Mouse (Mus musculus) neural tube, embryonic 13.5 days (tissue): Measurements from ENCODE around the gene Cd36. TPM values are rescaled to one million over a fixed set of nuclear protein-coding genes. Genes with fewer than 3 reads are reported as not detected.

Source experiments
- ATAC-seq: fragments of 200-750 bp; cut with Nextera tagmentation; 2 replicates; pipeline ENCODE4 v1.8.0; 2017; ENCODE audit warnings: low read depth, mild to moderate bottlenecking, moderate TSS enrichment, moderate library complexity
- H3K27ac ChIP-seq: fragments of 300-500 bp; sonication (generic); replicated peaks from 2 replicates; pipeline ENCODE4 v1.5.1; 2015; ENCODE audit warnings: moderate library complexity, mild to moderate bottlenecking, inconsistent platforms
- H3K27me3 ChIP-seq: fragments of 300-500 bp; sonication (generic); 2 replicates; pipeline ENCODE4 v1.6.1; 2015; ENCODE audit warnings: mild to moderate bottlenecking, inconsistent platforms
- H3K36me3 ChIP-seq: fragments of 300-500 bp; sonication (generic); 2 replicates; pipeline ENCODE4 v1.6.1; 2015; ENCODE audit warnings: mild to moderate bottlenecking, inconsistent platforms
- H3K4me1 ChIP-seq: fragments of 300-500 bp; sonication (generic); replicated peaks from 2 replicates; pipeline ENCODE4 v1.6.1; 2015; ENCODE audit warnings: inconsistent platforms
- H3K4me2 ChIP-seq: fragments of 300-500 bp; sonication (generic); 2 replicates; pipeline ENCODE4 v1.6.1; 2015; ENCODE audit warnings: inconsistent platforms, mild to moderate bottlenecking, moderate library complexity
- H3K4me3 ChIP-seq: fragments of 300-500 bp; sonication (generic); 2 replicates; pipeline ENCODE4 v1.5.1; 2015; ENCODE audit warnings: mild to moderate bottlenecking, inconsistent platforms
- H3K9ac ChIP-seq: fragments of 300-500 bp; sonication (generic); 2 replicates; pipeline ENCODE4 v1.6.1; 2015; ENCODE audit warnings: moderate library complexity, mild to moderate bottlenecking, inconsistent platforms
- H3K9me3 ChIP-seq: fragments of 300-500 bp; sonication (generic); 2 replicates; pipeline ENCODE4 v1.6.1; 2016; ENCODE audit warnings: inconsistent platforms
- WGBS: fragments of 180-500 bp; shearing (Covaris S2); methylation state at CpG from one replicate; pipeline ENCODE4 v1.1.7; 2015; 5-methylcytosine and 5-hydroxymethylcytosine counted together
- polyA plus RNA-seq: library from polyadenylated mRNA; unstranded; fragments of >200 nt; fragmentation: Nextera tagmentation; extraction: Ambion mirVana; gene quantifications from 2 replicates; pipeline ENCODE4 v1.2.1, GENCODE M21; 2015

Cd36 gene
- polyA plus RNA-seq, 1 experiment from 2014 or later: 3.8 TPM

DNA sequence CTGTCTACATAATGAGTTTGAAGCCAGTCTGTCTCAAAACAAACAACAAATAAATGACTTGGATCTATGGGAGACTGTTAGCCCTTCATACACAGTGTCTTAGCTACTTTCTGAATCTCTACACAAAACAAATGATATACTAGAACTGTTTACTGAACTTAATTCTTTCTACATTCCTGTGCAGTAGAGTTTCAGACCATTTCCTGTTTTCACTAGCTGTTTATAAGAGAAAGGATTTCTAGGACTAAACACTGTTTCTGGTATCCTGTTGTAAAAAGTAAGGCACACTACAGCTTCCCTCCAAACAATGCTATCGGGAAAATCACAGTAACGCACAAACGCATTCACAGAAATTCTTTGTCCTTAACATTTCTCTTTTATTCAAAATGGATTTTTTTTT lies 2.2 kb downstream of the Cd36 start:
- no peaks in the 10 kb centered on the region for H3K36me3 ChIP-seq
- no peak for ATAC-seq

DNA sequence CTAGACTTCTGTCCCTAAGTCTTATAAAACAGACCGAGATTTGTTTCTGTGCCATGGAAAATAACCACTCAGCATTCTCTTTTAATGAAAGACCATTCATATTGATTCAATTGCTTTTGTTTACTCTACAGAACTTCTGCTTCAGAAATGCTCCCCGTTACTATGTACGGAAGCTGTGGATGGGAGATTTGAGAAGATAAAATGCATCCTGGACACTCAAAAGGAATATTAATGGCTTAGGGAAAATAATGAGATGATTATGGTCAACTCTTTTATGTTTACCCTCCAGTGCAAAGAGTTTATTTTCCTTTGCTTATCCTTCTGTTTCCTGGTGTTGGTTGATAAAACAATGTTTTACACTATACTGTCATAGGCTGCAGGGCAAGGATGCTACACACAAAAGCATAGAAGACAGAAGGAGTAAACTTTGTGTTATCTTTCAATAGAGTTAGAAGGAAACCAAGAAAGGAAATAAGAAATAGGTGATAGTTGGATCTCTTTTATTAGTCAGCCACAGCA lies 5.2 kb downstream of the Cd36 start:
- no peak overlapping the region for H3K9ac ChIP-seq
- H3K4me1 ChIP-seq: no peaks in the 10 kb centered on the region
- no peak overlapping the region for H3K4me3 ChIP-seq
- H3K9me3 ChIP-seq: no peaks in the 10 kb centered on the region
- ATAC-seq: no peak
- 85% methylated on average over 3 of the region's 3 CpGs for WGBS
- H3K27ac ChIP-seq: no peak overlapping the region
- H3K27me3 ChIP-seq: no peaks in the 10 kb centered on the region
- no peak overlapping the region for H3K4me2 ChIP-seq
- no peaks in the 10 kb centered on the region for H3K36me3 ChIP-seq

More for the DNA sequence above, 2.2 kb downstream of the Cd36 start:
- H3K4me3 ChIP-seq: no peak overlapping the region
- no peaks in the 10 kb centered on the region for H3K27me3 ChIP-seq
- H3K9me3 ChIP-seq: no peaks in the 10 kb centered on the region
- H3K27ac ChIP-seq: no peak overlapping the region
- no peaks in the 10 kb centered on the region for H3K4me1 ChIP-seq
- no peak overlapping the region for H3K4me2 ChIP-seq
- WGBS: 84% methylated on average over 3 of the region's 3 CpGs
- no peak overlapping the region for H3K9ac ChIP-seq

DNA sequence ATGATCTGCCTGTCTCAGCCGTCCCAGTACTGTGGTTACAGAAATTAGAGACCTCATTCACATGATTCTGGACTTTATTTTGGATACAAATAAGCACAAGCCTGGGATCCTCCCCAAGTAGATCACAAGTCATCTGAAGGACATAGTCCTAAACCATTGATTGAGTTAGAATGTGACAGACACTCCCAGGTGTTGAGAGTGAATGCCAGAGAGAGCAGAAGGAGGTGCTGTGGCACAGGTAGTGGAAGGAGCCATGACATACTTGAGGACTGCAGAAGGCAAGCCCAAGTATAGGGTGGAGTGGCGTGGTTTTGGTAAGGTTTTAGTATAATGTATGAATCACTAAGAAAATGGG lies 7.1 kb downstream of the Cd36 start:
- H3K36me3 ChIP-seq: no peaks in the 10 kb centered on the region
- 87% methylated on average over 2 of the region's 2 CpGs for WGBS
- H3K4me1 ChIP-seq: no peaks in the 10 kb centered on the region
- no peaks in the 10 kb centered on the region for H3K9me3 ChIP-seq
- no peak overlapping the region for H3K27ac ChIP-seq
- no peak overlapping the region for H3K4me2 ChIP-seq
- H3K4me3 ChIP-seq: no peak overlapping the region
- H3K9ac ChIP-seq: no peak overlapping the region
- H3K27me3 ChIP-seq: no peaks in the 10 kb centered on the region
- no peak for ATAC-seq

DNA sequence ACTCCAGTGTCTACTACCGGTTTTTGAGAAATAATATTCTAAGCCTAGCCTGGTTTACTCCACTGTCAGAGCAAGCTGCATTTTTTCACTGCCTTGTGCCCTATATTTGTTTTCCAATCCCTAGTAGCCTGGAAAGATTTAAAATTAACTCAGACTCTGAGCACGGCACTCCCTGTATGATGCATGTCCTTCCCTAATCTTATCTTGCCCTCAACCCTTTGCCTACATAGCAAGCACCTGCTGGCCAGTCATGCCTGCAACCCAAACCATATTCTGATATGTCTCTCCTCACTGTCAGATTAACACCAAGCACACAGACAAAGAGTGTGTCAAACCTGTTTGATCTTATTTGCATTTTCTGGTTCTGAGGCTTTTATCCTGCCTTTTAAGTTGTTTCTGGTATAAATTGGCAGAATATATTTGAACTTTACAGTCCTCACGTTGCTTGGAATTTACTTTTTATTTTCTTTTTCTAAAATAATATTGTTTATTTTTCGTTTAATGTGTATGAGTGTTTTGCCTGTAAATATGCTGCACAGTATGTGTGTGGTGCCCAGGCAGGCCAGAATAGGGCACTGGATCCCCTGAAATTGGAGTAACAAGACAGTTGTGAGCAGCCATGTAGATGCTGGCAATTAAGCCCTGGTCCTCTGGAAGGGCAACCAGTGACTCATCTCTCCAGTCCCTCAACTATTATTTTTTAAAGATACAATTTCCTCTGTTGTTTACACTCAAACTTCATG lies 7.6 kb downstream of the Cd36 start:
- no peak overlapping the region for H3K9ac ChIP-seq
- no peaks in the 10 kb centered on the region for H3K36me3 ChIP-seq
- WGBS: 82% methylated on average over 4 of the region's 4 CpGs
- no peaks in the 10 kb centered on the region for H3K9me3 ChIP-seq
- no peak for ATAC-seq
- H3K27ac ChIP-seq: no peak overlapping the region
- no peak overlapping the region for H3K4me2 ChIP-seq
- no peaks in the 10 kb centered on the region for H3K4me1 ChIP-seq
- H3K4me3 ChIP-seq: no peak overlapping the region
- no peaks in the 10 kb centered on the region for H3K27me3 ChIP-seq

DNA sequence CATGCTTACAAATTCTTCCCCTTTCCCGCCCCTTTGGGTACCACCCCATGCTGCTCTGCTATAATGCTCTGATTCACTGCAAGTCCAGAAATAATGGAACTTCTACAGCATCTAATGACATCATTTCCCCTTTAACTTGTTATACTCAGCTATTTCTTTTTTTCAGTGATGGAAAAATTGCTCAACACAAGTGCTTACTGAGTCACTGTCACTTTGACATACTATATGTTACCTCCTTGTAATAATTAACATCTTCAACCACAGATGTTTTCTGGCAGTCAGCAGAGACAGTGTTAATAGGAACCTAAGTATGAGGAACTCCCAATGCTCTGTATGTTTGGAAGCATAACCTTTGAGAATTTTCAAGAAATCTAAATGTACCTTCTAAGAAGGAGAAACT lies 8.7 kb downstream of the Cd36 start:
- Histone ChIP-seq H3K36me3 (no peaks in the 10 kb centered on the region), H3K4me3 (no peak overlapping the region), H3K4me2 (no peak overlapping the region), H3K27ac (no peak overlapping the region), H3K27me3 (no peaks in the 10 kb centered on the region), H3K4me1 (no peaks in the 10 kb centered on the region), H3K9ac (no peak overlapping the region), H3K9me3 (no peaks in the 10 kb centered on the region)
- 48% methylated on average over 1 of the region's 1 CpGs for WGBS
- ATAC-seq: no peak

DNA sequence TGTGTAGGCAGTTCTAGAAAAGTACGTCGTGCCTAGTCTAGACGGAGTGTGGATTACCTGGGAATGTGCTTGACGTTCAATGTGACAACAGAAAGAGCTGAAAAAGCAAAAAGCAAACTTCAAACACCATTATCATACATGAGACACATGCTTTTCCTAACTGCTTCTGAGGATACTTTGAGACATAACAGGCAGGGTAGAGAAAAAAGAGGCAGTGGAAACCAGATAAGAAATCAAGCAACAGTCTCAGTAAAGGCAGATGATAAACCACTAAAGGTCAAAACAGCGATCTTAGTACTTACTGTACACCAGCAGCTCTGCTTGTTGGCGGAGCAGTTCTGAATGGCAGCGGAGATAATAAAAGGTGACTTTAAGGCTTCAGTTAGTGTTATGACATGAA lies 11.6 kb downstream of the Cd36 start:
- Histone ChIP-seq H3K36me3 (no peaks in the 10 kb centered on the region), H3K27me3 (no peaks in the 10 kb centered on the region)
- WGBS: 91% methylated on average over 7 of the region's 7 CpGs

DNA sequence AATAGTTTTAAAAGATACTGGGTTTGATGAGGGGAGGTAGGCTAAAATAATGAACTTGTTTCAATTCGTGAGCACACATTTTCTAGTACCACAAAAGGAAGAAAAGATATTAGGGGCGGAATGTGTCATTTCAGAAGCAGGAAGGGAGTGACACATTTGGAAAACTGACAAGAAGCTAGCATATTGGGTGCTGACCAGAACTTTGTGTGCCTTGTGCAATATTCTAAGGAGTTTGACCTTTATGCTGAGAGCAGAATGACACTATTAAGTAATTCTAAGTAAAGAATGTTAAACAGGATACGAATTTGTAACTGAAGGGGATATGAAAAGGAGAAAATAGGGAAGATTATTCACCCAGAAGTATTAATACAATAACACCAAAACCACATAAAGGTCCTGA lies 12.0 kb downstream of the Cd36 start:
- no peaks in the 10 kb centered on the region for H3K27me3 ChIP-seq
- no peaks in the 10 kb centered on the region for H3K9me3 ChIP-seq
- H3K9ac ChIP-seq: no peak overlapping the region
- H3K36me3 ChIP-seq: no peaks in the 10 kb centered on the region
- no peak overlapping the region for H3K4me2 ChIP-seq
- no peak overlapping the region for H3K4me3 ChIP-seq
- ATAC-seq: no peak
- H3K4me1 ChIP-seq: no peaks in the 10 kb centered on the region
- no peak overlapping the region for H3K27ac ChIP-seq
- 87% methylated on average over 3 of the region's 3 CpGs for WGBS

More for the DNA sequence above, 11.6 kb downstream of the Cd36 start:
- Histone ChIP-seq H3K4me3 (no peak overlapping the region), H3K9ac (no peak overlapping the region), H3K9me3 (no peaks in the 10 kb centered on the region), H3K27ac (no peak overlapping the region), H3K4me2 (no peak overlapping the region), H3K4me1 (no peaks in the 10 kb centered on the region)
- ATAC-seq: no peak

DNA sequence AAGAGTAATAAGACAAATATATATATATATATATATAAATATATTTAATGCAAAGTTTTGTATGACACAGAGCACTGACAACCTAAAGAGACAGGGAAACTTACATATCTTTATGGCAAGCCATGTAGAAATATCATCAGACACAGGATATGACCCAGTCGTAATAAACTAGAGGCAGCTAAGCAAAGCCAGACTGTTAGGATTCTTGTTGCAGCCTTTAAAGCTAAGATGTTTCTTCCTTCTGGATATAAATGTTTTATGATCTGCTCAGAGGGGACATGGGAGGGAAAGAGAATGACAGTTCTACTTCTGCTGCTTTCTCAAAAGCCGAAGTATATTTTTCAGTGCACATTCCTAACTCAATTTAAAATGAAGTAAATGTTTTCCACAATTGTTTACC lies 14.3 kb downstream of the Cd36 start:
- Histone ChIP-seq H3K4me1 (no peaks in the 10 kb centered on the region), H3K9ac (no peak overlapping the region), H3K27ac (no peak overlapping the region), H3K4me2 (no peak overlapping the region), H3K36me3 (no peaks in the 10 kb centered on the region), H3K27me3 (no peaks in the 10 kb centered on the region), H3K9me3 (no peaks in the 10 kb centered on the region), H3K4me3 (no peak overlapping the region)
- no peak for ATAC-seq
- 87% methylated on average over 2 of the region's 2 CpGs for WGBS

DNA sequence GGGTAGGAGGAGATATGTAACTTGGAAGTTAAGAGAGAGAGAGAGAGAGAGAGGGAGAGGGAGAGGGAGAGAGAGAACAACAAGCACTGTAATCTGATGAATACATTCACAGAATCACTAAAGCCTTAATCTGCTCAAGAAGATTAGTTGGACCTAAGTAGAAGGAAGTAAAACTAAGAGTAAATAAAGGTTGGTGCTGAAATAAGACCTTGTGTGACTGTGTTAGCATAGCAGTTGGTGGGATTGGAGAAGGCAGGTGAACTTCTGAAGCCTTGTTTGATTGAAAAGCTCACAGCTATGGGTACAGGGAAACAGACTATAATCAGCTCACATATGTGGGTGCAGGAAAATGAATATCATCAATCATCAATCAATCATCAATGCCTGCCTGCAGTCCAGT lies 23.2 kb downstream of the Cd36 start:
- Histone ChIP-seq H3K4me3 (no peak overlapping the region), H3K9me3 (no peaks in the 10 kb centered on the region), H3K36me3 (no peaks in the 10 kb centered on the region), H3K27ac (no peak overlapping the region), H3K27me3 (no peaks in the 10 kb centered on the region), H3K9ac (no peak overlapping the region), H3K4me2 (no peak overlapping the region), H3K4me1 (no peaks in the 10 kb centered on the region)
- no peak for ATAC-seq

DNA sequence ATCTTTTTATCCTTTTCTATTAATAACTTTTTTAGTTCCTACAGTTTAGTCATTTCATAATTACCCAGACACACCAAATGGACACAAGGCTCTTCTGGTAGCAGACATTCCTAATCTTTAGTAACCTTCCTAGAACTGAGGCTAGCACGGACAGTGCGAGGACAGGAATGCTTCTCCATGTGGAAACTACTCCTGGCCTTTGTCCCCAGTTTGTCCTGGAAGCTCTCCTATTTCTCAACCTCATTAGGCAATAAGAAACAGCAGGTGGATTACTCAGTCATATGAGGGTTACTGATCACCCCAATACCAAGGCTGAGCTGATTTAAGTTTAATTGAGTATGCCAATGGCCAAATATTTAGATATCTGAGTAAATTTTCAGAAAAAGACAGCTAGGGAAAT lies 25.5 kb downstream of the Cd36 start:
- no peak overlapping the region for H3K4me2 ChIP-seq
- no peak overlapping the region for H3K4me3 ChIP-seq
- ATAC-seq: no peak
- H3K36me3 ChIP-seq: no peaks in the 10 kb centered on the region
- no peaks in the 10 kb centered on the region for H3K27me3 ChIP-seq
- WGBS: 83% methylated on average over 2 of the region's 2 CpGs
- no peak overlapping the region for H3K27ac ChIP-seq
- H3K4me1 ChIP-seq: no peaks in the 10 kb centered on the region
- H3K9me3 ChIP-seq: no peaks in the 10 kb centered on the region
- H3K9ac ChIP-seq: no peak overlapping the region

DNA sequence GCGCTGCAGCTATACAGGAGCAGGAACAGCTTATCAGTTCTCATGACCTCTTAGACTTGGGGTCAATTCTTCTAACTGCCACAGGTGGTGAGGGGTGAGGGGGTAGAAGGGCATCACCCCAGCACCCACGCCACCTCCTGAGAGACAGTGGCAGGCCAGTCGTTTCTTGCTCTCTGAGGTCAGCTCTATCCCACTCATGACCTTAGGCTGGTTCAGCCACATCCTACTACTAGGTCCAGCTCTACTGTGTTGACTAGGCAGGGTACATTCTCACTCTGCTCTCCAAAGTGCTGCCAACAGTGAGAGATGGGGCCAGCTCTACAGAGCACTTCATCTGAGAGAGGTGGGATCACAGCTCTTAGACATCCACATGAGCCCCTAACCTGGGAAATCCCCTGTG lies 30.2 kb downstream of the Cd36 start:
- no peak overlapping the region for H3K4me2 ChIP-seq
- H3K4me3 ChIP-seq: no peak overlapping the region
- ATAC-seq: no peak
- no peaks in the 10 kb centered on the region for H3K27me3 ChIP-seq
- no peaks in the 10 kb centered on the region for H3K36me3 ChIP-seq
- no peak overlapping the region for H3K9ac ChIP-seq
- H3K27ac ChIP-seq: no peak overlapping the region
- WGBS: 92% methylated on average over 3 of the region's 3 CpGs
- no peaks in the 10 kb centered on the region for H3K4me1 ChIP-seq
- H3K9me3 ChIP-seq: no peaks in the 10 kb centered on the region

DNA sequence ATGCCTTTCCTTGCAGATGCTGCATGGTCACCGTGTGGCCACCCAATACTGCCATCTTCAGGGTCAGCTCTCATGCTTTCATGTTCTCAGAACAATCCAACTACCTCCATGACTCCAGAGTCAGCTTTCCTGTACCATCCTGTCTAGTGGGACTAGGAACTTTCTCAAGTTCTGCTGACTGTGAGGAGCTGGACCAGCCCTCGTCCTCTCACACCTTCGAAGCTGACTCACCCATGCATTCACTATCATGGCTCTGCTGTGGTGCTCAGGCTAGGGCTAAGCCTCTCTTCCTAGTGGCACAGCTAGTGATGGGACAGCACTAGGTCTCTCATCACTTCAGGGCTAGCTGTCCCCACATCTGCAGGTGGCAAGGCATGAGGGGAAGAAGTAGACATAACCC lies 30.7 kb downstream of the Cd36 start:
- Histone ChIP-seq H3K4me1 (no peaks in the 10 kb centered on the region), H3K27me3 (no peaks in the 10 kb centered on the region), H3K4me2 (no peak overlapping the region), H3K4me3 (no peak overlapping the region), H3K36me3 (no peaks in the 10 kb centered on the region), H3K9ac (no peak overlapping the region), H3K27ac (no peak overlapping the region), H3K9me3 (no peaks in the 10 kb centered on the region)
- WGBS: 88% methylated on average over 3 of the region's 3 CpGs
- no peak for ATAC-seq

DNA sequence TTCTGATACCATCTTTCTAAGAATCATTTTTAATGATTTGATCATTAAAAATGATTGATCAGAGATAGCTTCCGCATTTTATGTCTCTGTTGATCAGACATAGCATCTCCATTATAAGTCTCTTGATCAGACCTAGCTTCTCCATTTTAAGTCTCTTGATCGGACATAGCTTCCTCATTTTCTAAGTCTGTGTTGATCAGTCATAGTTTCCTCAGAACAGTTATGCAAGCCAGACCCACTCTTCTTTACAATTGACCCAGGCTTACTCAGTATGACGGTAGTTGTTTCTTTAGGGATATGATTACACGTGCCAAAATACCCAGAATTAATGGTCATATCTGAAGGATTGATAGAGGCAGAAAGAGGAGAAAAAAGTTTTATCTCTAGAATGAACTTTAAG lies 31.3 kb downstream of the Cd36 start:
- Histone ChIP-seq H3K36me3 (no peaks in the 10 kb centered on the region), H3K4me1 (no peaks in the 10 kb centered on the region), H3K27me3 (no peaks in the 10 kb centered on the region), H3K9ac (no peak overlapping the region), H3K4me2 (no peak overlapping the region), H3K27ac (no peak overlapping the region), H3K9me3 (no peaks in the 10 kb centered on the region), H3K4me3 (no peak overlapping the region)
- WGBS: 91% methylated on average over 4 of the region's 4 CpGs
- ATAC-seq: no peak
